Mouse (Mus musculus) forebrain, embryonic 15.5 days (tissue): ENCODE data around the gene Tm7sf3. TPM values are rescaled to one million over a fixed set of nuclear protein-coding genes. Genes with fewer than 3 reads are reported as not detected.

Experiments used
- ATAC-seq: fragments of 200-750 bp; cut with Nextera tagmentation; replicated peaks from 2 replicates; pipeline ENCODE4 v1.8.0; 2017; ENCODE audit warnings: mild to moderate bottlenecking, moderate TSS enrichment, moderate library complexity
- H3K27ac ChIP-seq: fragments of 300-500 bp; sonication (generic); replicated peaks from 2 replicates; pipeline ENCODE4 v1.5.1; 2015; ENCODE audit warnings: mild to moderate bottlenecking, inconsistent platforms
- H3K27me3 ChIP-seq: fragments of 300-500 bp; sonication (generic); 2 replicates; pipeline ENCODE4 v1.6.1; 2015; ENCODE audit warnings: inconsistent platforms
- H3K36me3 ChIP-seq: fragments of 300-500 bp; sonication (generic); 2 replicates; pipeline ENCODE4 v1.6.1; 2015; ENCODE audit warnings: mild to moderate bottlenecking, inconsistent platforms
- H3K4me1 ChIP-seq: fragments of 300-500 bp; sonication (generic); 2 replicates; pipeline ENCODE4 v1.6.1; 2015; ENCODE audit warnings: inconsistent platforms
- H3K4me2 ChIP-seq: fragments of 300-500 bp; sonication (generic); replicated peaks from 2 replicates; pipeline ENCODE4 v1.6.1; 2015; ENCODE audit warnings: mild to moderate bottlenecking, inconsistent platforms
- H3K4me3 ChIP-seq: fragments of 300-500 bp; sonication (generic); 2 replicates; pipeline ENCODE4 v1.5.1; 2015; ENCODE audit warnings: mild to moderate bottlenecking, inconsistent platforms
- H3K9ac ChIP-seq: fragments of 300-500 bp; sonication (generic); replicated peaks from 2 replicates; pipeline ENCODE4 v1.6.1; 2015; ENCODE audit warnings: mild to moderate bottlenecking, inconsistent platforms
- H3K9me3 ChIP-seq: fragments of 300-500 bp; sonication (generic); 2 replicates; pipeline ENCODE4 v1.6.1; 2016; ENCODE audit warnings: inconsistent platforms
- WGBS: fragments of 180-500 bp; shearing (Covaris S2); methylation state at CpG from one replicate; pipeline ENCODE4 v1.1.7; 2015; ENCODE audit warnings: mixed read lengths; 5-methylcytosine and 5-hydroxymethylcytosine counted together
- polyA plus RNA-seq: library from polyadenylated mRNA; unstranded; fragments of >200 nt; fragmentation: Nextera tagmentation; extraction: Ambion mirVana; gene quantifications from 2 replicates; pipeline ENCODE4 v1.2.1, GENCODE M21; 2015

Tm7sf3 gene
- polyA plus RNA-seq, 1 experiment from 2014 or later, result 32.7 TPM

GRCm38 (mm10) chr6:146672106-146672505 lies 29.5 kb upstream of the Tm7sf3 start:
- no peaks in the 10 kb centered on the region for H3K9me3 ChIP-seq
- no peak for ATAC-seq
- no peak overlapping the region for H3K27ac ChIP-seq
- H3K4me1 ChIP-seq, result no peaks in the 10 kb centered on the region
- no peak overlapping the region for H3K4me3 ChIP-seq
- H3K27me3 ChIP-seq, result no peaks in the 10 kb centered on the region
- no peaks in the 10 kb centered on the region for H3K36me3 ChIP-seq
- H3K4me2 ChIP-seq, result no peak overlapping the region
- no peak overlapping the region for H3K9ac ChIP-seq
- WGBS, result 52% methylated on average over 5 of the region's 5 CpGs

DNA sequence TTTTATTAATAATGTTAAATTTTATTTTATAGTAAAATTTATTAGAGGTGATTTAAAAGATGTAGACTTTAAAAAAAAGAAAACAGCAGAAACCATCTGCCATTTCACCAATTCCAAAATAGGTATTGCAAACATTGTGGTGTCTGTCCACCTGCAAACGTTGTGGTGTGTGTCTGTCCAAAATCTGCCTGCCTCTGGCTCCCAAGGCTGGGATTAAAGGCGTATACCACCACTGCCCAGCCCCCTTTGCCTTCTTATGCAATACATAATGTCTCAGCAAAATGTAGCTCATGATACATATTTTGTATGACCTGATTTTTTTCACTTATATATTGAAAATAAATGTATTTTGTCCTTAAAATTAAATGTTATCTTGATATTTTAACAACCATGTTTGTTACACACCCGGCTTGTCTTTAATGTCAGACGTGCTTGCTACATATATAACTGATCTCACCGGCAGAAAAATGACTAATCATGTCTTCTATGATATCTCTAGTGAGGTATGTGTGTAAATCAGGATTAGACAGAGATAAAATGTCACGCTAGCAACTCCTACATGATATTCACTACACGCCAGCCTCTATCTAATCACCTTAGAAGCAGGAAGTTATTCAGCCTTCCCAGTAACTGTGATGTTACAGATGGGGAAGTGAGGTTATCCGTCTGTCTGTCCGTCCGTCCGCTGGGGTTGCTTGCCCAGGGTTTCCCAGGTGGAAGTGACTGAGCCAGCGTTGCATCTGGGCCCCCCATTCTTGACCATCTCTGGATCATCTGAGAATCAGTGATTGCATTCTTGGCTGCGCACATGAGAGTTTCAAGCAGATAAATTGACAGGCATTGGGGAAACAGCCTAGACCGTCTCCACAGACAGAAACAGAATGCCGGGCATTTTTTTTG lies 28.6 kb upstream of the Tm7sf3 start:
- Histone ChIP-seq H3K9ac (no peak overlapping the region), H3K27me3 (no peaks in the 10 kb centered on the region), H3K36me3 (no peaks in the 10 kb centered on the region), H3K27ac (no peak overlapping the region), H3K4me3 (no peak overlapping the region), H3K4me2 (no peak overlapping the region), H3K4me1 (no peaks in the 10 kb centered on the region), H3K9me3 (no peaks in the 10 kb centered on the region)
- no peak for ATAC-seq
- 90% methylated on average over 15 of the region's 15 CpGs for WGBS

GRCm38 (mm10) chr6:146668606-146669005 lies 26.0 kb upstream of the Tm7sf3 start:
- H3K4me2 ChIP-seq, result no peak overlapping the region
- H3K27me3 ChIP-seq, result no peaks in the 10 kb centered on the region
- ATAC-seq, result no peak
- H3K9ac ChIP-seq, result no peak overlapping the region
- H3K4me3 ChIP-seq, result no peak overlapping the region
- H3K27ac ChIP-seq, result no peak overlapping the region
- H3K4me1 ChIP-seq, result no peaks in the 10 kb centered on the region
- no peaks in the 10 kb centered on the region for H3K9me3 ChIP-seq
- H3K36me3 ChIP-seq, result no peaks in the 10 kb centered on the region

GRCm38 (mm10) chr6:146666811-146667210 lies 24.2 kb upstream of the Tm7sf3 start:
- Histone ChIP-seq H3K9ac (no peak overlapping the region), H3K4me1 (no peaks in the 10 kb centered on the region), H3K36me3 (no peaks in the 10 kb centered on the region), H3K4me2 (no peak overlapping the region), H3K9me3 (no peaks in the 10 kb centered on the region), H3K4me3 (no peak overlapping the region), H3K27ac (no peak overlapping the region), H3K27me3 (no peaks in the 10 kb centered on the region)
- ATAC-seq, result no peak
- 84% methylated on average over 6 of the region's 6 CpGs for WGBS

- Histone ChIP-seq H3K4me1 (no peaks in the 10 kb centered on the region), H3K36me3 (no peaks in the 10 kb centered on the region), H3K27me3 (no peaks in the 10 kb centered on the region), H3K9me3 (no peaks in the 10 kb centered on the region), H3K4me3 (no peak overlapping the region), H3K4me2 (no peak overlapping the region), H3K9ac (no peak overlapping the region), H3K27ac (no peak overlapping the region)
- 83% methylated on average over 2 of the region's 2 CpGs for WGBS
- no peak for ATAC-seq
These were observed 22.8 kb upstream of the Tm7sf3 start for GRCm38 (mm10) chr6:146665408-146665807.

GRCm38 (mm10) chr6:146664917-146665316 lies 22.3 kb upstream of the Tm7sf3 start:
- no peak overlapping the region for H3K9ac ChIP-seq
- no peak overlapping the region for H3K4me2 ChIP-seq
- no peaks in the 10 kb centered on the region for H3K9me3 ChIP-seq
- no peaks in the 10 kb centered on the region for H3K4me1 ChIP-seq
- WGBS, result 89% methylated on average over 5 of the region's 5 CpGs
- no peaks in the 10 kb centered on the region for H3K36me3 ChIP-seq
- no peak overlapping the region for H3K27ac ChIP-seq
- H3K27me3 ChIP-seq, result no peaks in the 10 kb centered on the region
- ATAC-seq, result no peak
- H3K4me3 ChIP-seq, result no peak overlapping the region

DNA sequence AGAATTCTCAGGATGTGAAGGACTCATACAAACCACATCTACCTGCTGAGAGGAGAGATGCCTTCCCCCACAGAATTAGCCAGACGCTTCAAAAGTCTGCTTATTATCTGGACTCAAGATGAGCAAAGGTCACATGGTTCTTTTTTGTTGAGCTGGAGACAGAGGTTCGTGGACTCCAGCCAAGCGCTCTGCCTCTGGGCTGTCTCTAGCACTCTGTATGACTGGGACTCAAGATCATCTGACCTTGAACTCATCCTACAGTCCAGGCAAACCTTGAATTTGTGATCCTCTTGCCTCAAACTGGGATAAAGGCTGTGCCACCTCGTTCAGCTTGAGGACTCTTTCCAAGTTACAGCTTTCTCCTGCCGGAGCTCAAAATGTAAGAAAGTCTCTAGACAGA lies 21.5 kb upstream of the Tm7sf3 start:
- H3K4me2 ChIP-seq, result no peak overlapping the region
- no peak for ATAC-seq
- no peaks in the 10 kb centered on the region for H3K36me3 ChIP-seq
- no peak overlapping the region for H3K4me3 ChIP-seq
- no peaks in the 10 kb centered on the region for H3K4me1 ChIP-seq
- no peaks in the 10 kb centered on the region for H3K27me3 ChIP-seq
- no peak overlapping the region for H3K9ac ChIP-seq
- no peak overlapping the region for H3K27ac ChIP-seq
- H3K9me3 ChIP-seq, result no peaks in the 10 kb centered on the region
- WGBS, result 63% methylated on average over 5 of the region's 5 CpGs

- Histone ChIP-seq H3K9me3 (no peaks in the 10 kb centered on the region), H3K27me3 (no peaks in the 10 kb centered on the region), H3K36me3 (no peaks in the 10 kb centered on the region), H3K27ac (no peak overlapping the region), H3K4me1 (no peaks in the 10 kb centered on the region), H3K4me3 (no peak overlapping the region), H3K9ac (no peak overlapping the region), H3K4me2 (no peak overlapping the region)
- no peak for ATAC-seq
- 31% methylated on average over 5 of the region's 5 CpGs for WGBS
These were observed 20.1 kb upstream of the Tm7sf3 start for GRCm38 (mm10) chr6:146662679-146663078.

- Histone ChIP-seq H3K36me3 (no peaks in the 10 kb centered on the region), H3K4me1 (no peaks in the 10 kb centered on the region), H3K27ac (no peak overlapping the region), H3K4me2 (no peak overlapping the region), H3K27me3 (no peaks in the 10 kb centered on the region), H3K4me3 (no peak overlapping the region), H3K9me3 (no peaks in the 10 kb centered on the region), H3K9ac (no peak overlapping the region)
- no peak for ATAC-seq
- WGBS, result 85% methylated on average over 5 of the region's 5 CpGs
These were observed 19.0 kb upstream of the Tm7sf3 start for GRCm38 (mm10) chr6:146661655-146662054.

GRCm38 (mm10) chr6:146660591-146660990 lies 18.0 kb upstream of the Tm7sf3 start:
- Histone ChIP-seq H3K9ac (no peak overlapping the region), H3K36me3 (no peaks in the 10 kb centered on the region), H3K4me2 (no peak overlapping the region), H3K4me1 (no peaks in the 10 kb centered on the region), H3K9me3 (no peaks in the 10 kb centered on the region), H3K4me3 (no peak overlapping the region), H3K27ac (no peak overlapping the region), H3K27me3 (no peaks in the 10 kb centered on the region)
- WGBS, result 67% methylated on average over 2 of the region's 2 CpGs
- ATAC-seq, result no peak

- Histone ChIP-seq H3K4me2 (no peak overlapping the region), H3K9me3 (no peaks in the 10 kb centered on the region), H3K27me3 (no peaks in the 10 kb centered on the region), H3K9ac (no peak overlapping the region), H3K36me3 (peaks cover 16% of the 10 kb centered on the region), H3K27ac (no peak overlapping the region), H3K4me1 (no peaks in the 10 kb centered on the region), H3K4me3 (no peak overlapping the region)
- ATAC-seq, result no peak
- 64% methylated on average over 3 of the region's 3 CpGs for WGBS
These were observed 10.6 kb upstream of the Tm7sf3 start for GRCm38 (mm10) chr6:146653197-146653596.

- Histone ChIP-seq H3K9ac (no peak overlapping the region), H3K27ac (no peak overlapping the region), H3K9me3 (no peaks in the 10 kb centered on the region), H3K4me1 (no peaks in the 10 kb centered on the region), H3K4me2 (no peak overlapping the region), H3K36me3 (peaks cover 16% of the 10 kb centered on the region), H3K27me3 (no peaks in the 10 kb centered on the region), H3K4me3 (no peak overlapping the region)
- no peak for ATAC-seq
These were observed 8.8 kb upstream of the Tm7sf3 start for GRCm38 (mm10) chr6:146651431-146651830.

DNA sequence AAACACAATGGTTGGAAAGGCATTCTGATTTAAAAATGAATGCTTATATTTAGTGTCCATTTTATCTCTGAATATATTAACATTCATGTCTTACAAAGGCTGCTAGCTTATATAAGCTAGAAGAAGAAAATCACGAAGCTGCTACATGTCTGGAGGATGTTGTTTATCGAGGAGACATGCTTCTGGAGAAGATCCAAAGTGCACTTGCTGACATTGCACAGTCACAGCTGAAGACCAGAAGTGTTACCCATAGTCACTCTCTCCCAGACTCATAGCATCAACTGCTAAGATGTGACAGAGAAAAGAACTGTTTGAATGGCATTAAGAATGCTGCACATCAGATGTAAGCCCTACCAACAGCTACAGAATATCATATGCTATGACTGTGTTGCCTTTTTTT lies 7.4 kb upstream of the Tm7sf3 start:
- H3K27ac ChIP-seq, result no peak overlapping the region
- no peaks in the 10 kb centered on the region for H3K27me3 ChIP-seq
- ATAC-seq, result no peak
- H3K4me2 ChIP-seq, result no peak overlapping the region
- no peak overlapping the region for H3K9ac ChIP-seq
- H3K9me3 ChIP-seq, result no peaks in the 10 kb centered on the region
- no peaks in the 10 kb centered on the region for H3K4me1 ChIP-seq
- 87% methylated on average over 2 of the region's 2 CpGs for WGBS
- H3K36me3 ChIP-seq, result peaks cover 16% of the 10 kb centered on the region
- no peak overlapping the region for H3K4me3 ChIP-seq
